Mouse (Mus musculus) ovary, adult 18-20 months (tissue): Measurements from ENCODE around the gene Plekhm1.
"Not testable (repeated sequence)": the region's sequence is repeated elsewhere in the genome, so short reads cannot be mapped to it uniquely, and the experiment has no call there.

Experiments
- DNase-seq: peaks from one replicate; pipeline ENCODE4 v3.0.0; 2022; ENCODE audit warnings: low spot score, mixed read lengths

The Plekhm1 gene

GRCm38 (mm10) chr11:103411981-103412949 lies at the start of gene Plekhm1:
TSS of gene Plekhm1 (minus strand) at chr11:103412687.
- DNase-seq, result peak; percentile 89

GRCm38 (mm10) chr11:103451105-103451504 lies 38.6 kb upstream of the Plekhm1 start:
- not testable (repeated sequence) for DNase-seq

- DNase-seq, result not testable (repeated sequence)
Measured at GRCm38 (mm10) chr11:103449721-103450120, 37.2 kb upstream of the Plekhm1 start.

- DNase-seq, result no peak
Measured at GRCm38 (mm10) chr11:103443678-103444077, 31.2 kb upstream of the Plekhm1 start.

- DNase-seq, result no peak
Measured at GRCm38 (mm10) chr11:103436282-103436681, 23.8 kb upstream of the Plekhm1 start.

GRCm38 (mm10) chr11:103425031-103425430 lies 12.5 kb upstream of the Plekhm1 start:
- DNase-seq, result no peak

GRCm38 (mm10) chr11:103419667-103420066 lies 7.2 kb upstream of the Plekhm1 start:
- DNase-seq, result no peak

- no peak for DNase-seq
Measured at GRCm38 (mm10) chr11:103419226-103419625, 6.7 kb upstream of the Plekhm1 start.

- no peak for DNase-seq
Measured at GRCm38 (mm10) chr11:103413516-103413915, 1.0 kb upstream of the Plekhm1 start.

GRCm38 (mm10) chr11:103412950-103413423 lies 500 bp upstream of the Plekhm1 start:
- no peak for DNase-seq

GRCm38 (mm10) chr11:103411301-103411700 lies 1.2 kb downstream of the Plekhm1 start:
- DNase-seq, result no peak

GRCm38 (mm10) chr11:103408880-103409279 lies 3.6 kb downstream of the Plekhm1 start:
- DNase-seq, result no peak

GRCm38 (mm10) chr11:103407136-103407535 lies 5.4 kb downstream of the Plekhm1 start:
- DNase-seq, result not testable (repeated sequence)

GRCm38 (mm10) chr11:103406551-103406950 lies 5.9 kb downstream of the Plekhm1 start:
- no peak for DNase-seq

GRCm38 (mm10) chr11:103405814-103406213 lies 6.7 kb downstream of the Plekhm1 start:
- DNase-seq, result no peak

GRCm38 (mm10) chr11:103404618-103405017 lies 7.9 kb downstream of the Plekhm1 start:
- no peak for DNase-seq

GRCm38 (mm10) chr11:103403776-103404175 lies 8.7 kb downstream of the Plekhm1 start:
- no peak for DNase-seq

- DNase-seq, result no peak
Measured at GRCm38 (mm10) chr11:103402738-103403137, 9.7 kb downstream of the Plekhm1 start.

- no peak for DNase-seq
Measured at GRCm38 (mm10) chr11:103402198-103402597, 10.3 kb downstream of the Plekhm1 start.

- no peak for DNase-seq
Measured at GRCm38 (mm10) chr11:103399986-103400385, 12.5 kb downstream of the Plekhm1 start.

- DNase-seq, result no peak
Measured at GRCm38 (mm10) chr11:103399050-103399449, 13.4 kb downstream of the Plekhm1 start.

GRCm38 (mm10) chr11:103396682-103397081 lies 15.8 kb downstream of the Plekhm1 start:
- DNase-seq, result no peak

GRCm38 (mm10) chr11:103396236-103396635 lies 16.3 kb downstream of the Plekhm1 start:
- DNase-seq, result no peak
